Mouse (Mus musculus): ENCODE measurements around the gene Tlr11. TPM values are rescaled to one million over a fixed set of nuclear protein-coding genes. Genes with fewer than 3 reads are reported as not detected.

The Tlr11 gene
- polyA plus RNA-seq (2012; rRNA removed) = not detected in 2 replicates

- TF ChIP-seq CTCF (IDR thresholded peaks at IDR 0.05; ENCODE audit: extremely low read depth, insufficient read depth, low read length) = no peak
- TF ChIP-seq POLR2A (IDR thresholded peaks at IDR 0.05; ENCODE audit: extremely low read depth, insufficient read depth, low read length) = no peak
- Histone ChIP-seq H3K4me3 (ENCODE audit: insufficient read depth, low read length) (no peak within 1 kb of the TSS), H3K27ac (ENCODE audit: insufficient read depth, low read length) (no peak within 1 kb of the TSS), H3K4me1 (ENCODE audit: control insufficient read depth, insufficient read depth, low read length) (no peaks in the 10 kb centered on the region)
Measured at GRCm38 (mm10) chr14:50357593-50357992, at the start of gene Tlr11. Gene Tlr11, plus strand, starts transcription at chr14:50357914.

- Histone ChIP-seq H3K27ac (ENCODE audit: insufficient read depth, low read length) (no peak within 1 kb of the TSS), H3K4me1 (ENCODE audit: control insufficient read depth, insufficient read depth, low read length) (no peaks in the 10 kb centered on the region), H3K4me3 (ENCODE audit: insufficient read depth, low read length) (no peak within 1 kb of the TSS)
- TF ChIP-seq CTCF (IDR thresholded peaks at IDR 0.05; ENCODE audit: extremely low read depth, insufficient read depth, low read length) = no peak
- TF ChIP-seq POLR2A (IDR thresholded peaks at IDR 0.05; ENCODE audit: extremely low read depth, insufficient read depth, low read length) = no peak
Measured at GRCm38 (mm10) chr14:50326661-50327060, 31.1 kb upstream of the Tlr11 start, which contains the start of gene Olfr734. Gene Olfr734, minus strand, starts transcription at chr14:50326761.

- H3K4me3 ChIP-seq (ENCODE audit: insufficient read depth, low read length) = no peak within 1 kb of the TSS
- no peak for TF ChIP-seq CTCF (IDR thresholded peaks at IDR 0.05; ENCODE audit: extremely low read depth, insufficient read depth, low read length)
- no peak for TF ChIP-seq POLR2A (IDR thresholded peaks at IDR 0.05; ENCODE audit: extremely low read depth, insufficient read depth, low read length)
- H3K4me1 ChIP-seq (ENCODE audit: control insufficient read depth, insufficient read depth, low read length) = no peaks in the 10 kb centered on the region
- H3K27ac ChIP-seq (ENCODE audit: insufficient read depth, low read length) = no peak within 1 kb of the TSS
Measured at GRCm38 (mm10) chr14:50348796-50349195, 8.9 kb upstream of the Tlr11 start, which contains the start of gene Olfr735. Gene Olfr735, minus strand, starts transcription at chr14:50348872.

GRCm38 (mm10) chr14:50352438-50352837, 5.3 kb upstream of the Tlr11 start:
- Histone ChIP-seq H3K4me1 (ENCODE audit: control insufficient read depth, insufficient read depth, low read length) (no peaks in the 10 kb centered on the region), H3K27ac (ENCODE audit: insufficient read depth, low read length) (no peak overlapping the region), H3K4me3 (ENCODE audit: insufficient read depth, low read length) (no peak overlapping the region)
- TF ChIP-seq CTCF (IDR thresholded peaks at IDR 0.05; ENCODE audit: extremely low read depth, insufficient read depth, low read length) (no peak), POLR2A (IDR thresholded peaks at IDR 0.05; ENCODE audit: extremely low read depth, insufficient read depth, low read length) (no peak)

GRCm38 (mm10) chr14:50356725-50357124, 989 bp upstream of the Tlr11 start:
- H3K4me1 ChIP-seq (ENCODE audit: control insufficient read depth, insufficient read depth, low read length) = no peaks in the 10 kb centered on the region
- no peak for TF ChIP-seq POLR2A (IDR thresholded peaks at IDR 0.05; ENCODE audit: extremely low read depth, insufficient read depth, low read length)
- no peak for TF ChIP-seq CTCF (IDR thresholded peaks at IDR 0.05; ENCODE audit: extremely low read depth, insufficient read depth, low read length)
- H3K4me3 ChIP-seq (ENCODE audit: insufficient read depth, low read length) = no peak overlapping the region
- H3K27ac ChIP-seq (ENCODE audit: insufficient read depth, low read length) = no peak overlapping the region

GRCm38 (mm10) chr14:50360480-50360879, 2.8 kb downstream of the Tlr11 start:
- Histone ChIP-seq H3K4me1 (ENCODE audit: control insufficient read depth, insufficient read depth, low read length) (no peaks in the 10 kb centered on the region), H3K4me3 (ENCODE audit: insufficient read depth, low read length) (no peak overlapping the region), H3K27ac (ENCODE audit: insufficient read depth, low read length) (no peak overlapping the region)
- TF ChIP-seq POLR2A (IDR thresholded peaks at IDR 0.05; ENCODE audit: extremely low read depth, insufficient read depth, low read length) (no peak), CTCF (IDR thresholded peaks at IDR 0.05; ENCODE audit: extremely low read depth, insufficient read depth, low read length) (no peak)

- TF ChIP-seq POLR2A (IDR thresholded peaks at IDR 0.05; ENCODE audit: extremely low read depth, insufficient read depth, low read length) (no peak), CTCF (IDR thresholded peaks at IDR 0.05; ENCODE audit: extremely low read depth, insufficient read depth, low read length) (no peak)
- H3K27ac ChIP-seq (ENCODE audit: insufficient read depth, low read length) = no peak overlapping the region
- no peak overlapping the region for H3K4me3 ChIP-seq (ENCODE audit: insufficient read depth, low read length)
- no peaks in the 10 kb centered on the region for H3K4me1 ChIP-seq (ENCODE audit: control insufficient read depth, insufficient read depth, low read length)
Measured at GRCm38 (mm10) chr14:50363561-50363960, 5.8 kb downstream of the Tlr11 start.

- no peak within 1 kb of the TSS for H3K27ac ChIP-seq (ENCODE audit: insufficient read depth, low read length)
- TF ChIP-seq CTCF (IDR thresholded peaks at IDR 0.05; ENCODE audit: extremely low read depth, insufficient read depth, low read length) (no peak), POLR2A (IDR thresholded peaks at IDR 0.05; ENCODE audit: extremely low read depth, insufficient read depth, low read length) (no peak)
Measured at GRCm38 (mm10) chr14:50380863-50381262, 23.1 kb downstream of the Tlr11 start, which contains the start of gene Olfr736. Gene Olfr736, plus strand, starts transcription at chr14:50381163.

GRCm38 (mm10) chr14:50407268-50407667, 49.6 kb downstream of the Tlr11 start, which contains the start of gene Olfr738:
Gene Olfr738, plus strand, starts transcription at chr14:50407568.
- Histone ChIP-seq H3K4me3 (ENCODE audit: insufficient read depth, low read length) (no peak within 1 kb of the TSS), H3K27ac (ENCODE audit: insufficient read depth, low read length) (no peak within 1 kb of the TSS), H3K4me1 (ENCODE audit: control insufficient read depth, insufficient read depth, low read length) (no peaks in the 10 kb centered on the region)
- TF ChIP-seq POLR2A (IDR thresholded peaks at IDR 0.05; ENCODE audit: extremely low read depth, insufficient read depth, low read length) (no peak), CTCF (IDR thresholded peaks at IDR 0.05; ENCODE audit: extremely low read depth, insufficient read depth, low read length) (no peak)

More at GRCm38 (mm10) chr14:50380863-50381262, 23.1 kb downstream of the Tlr11 start, which contains the start of gene Olfr736:
- H3K4me3 ChIP-seq (ENCODE audit: insufficient read depth, low read length) = no peak within 1 kb of the TSS
- H3K4me1 ChIP-seq (ENCODE audit: control insufficient read depth, insufficient read depth, low read length) = no peaks in the 10 kb centered on the region

Other genes starting within 250 kb of the Tlr11 start
- not detected in 2 replicates for gene Olfr727, start 234.7 kb upstream of the Tlr11 start, polyA plus RNA-seq (2012; rRNA removed)
- not detected in 2 replicates for gene Olfr728, start 215.2 kb upstream of the Tlr11 start, polyA plus RNA-seq (2012; rRNA removed)
- not detected in 2 replicates for gene Olfr729, start 205.0 kb upstream of the Tlr11 start, polyA plus RNA-seq (2012; rRNA removed)
- gene Olfr730, start 169.7 kb upstream of the Tlr11 start, polyA plus RNA-seq (2012; rRNA removed) = not detected in 2 replicates
- not detected in 2 replicates for gene Olfr731, start 116.0 kb upstream of the Tlr11 start, polyA plus RNA-seq (2012; rRNA removed)
- not detected in 2 replicates for gene Olfr732, start 73.7 kb upstream of the Tlr11 start, polyA plus RNA-seq (2012; rRNA removed)
- gene Olfr733, start 56.4 kb upstream of the Tlr11 start, polyA plus RNA-seq (2012; rRNA removed) = not detected in 2 replicates
- not detected in 2 replicates for gene Olfr734, start 31.2 kb upstream of the Tlr11 start, polyA plus RNA-seq (2012; rRNA removed)
- not detected in 2 replicates for gene Olfr735, start 9.0 kb upstream of the Tlr11 start, polyA plus RNA-seq (2012; rRNA removed)
- gene Olfr736, start 23.2 kb downstream of the Tlr11 start, polyA plus RNA-seq (2012; rRNA removed) = not detected in 2 replicates
- not detected in 2 replicates for gene Olfr738, start 49.7 kb downstream of the Tlr11 start, polyA plus RNA-seq (2012; rRNA removed)
- not detected in 2 replicates for gene Olfr739, start 60.7 kb downstream of the Tlr11 start, polyA plus RNA-seq (2012; rRNA removed)
- gene Olfr740, start 87.6 kb downstream of the Tlr11 start, polyA plus RNA-seq (2012; rRNA removed) = not detected in 2 replicates
- gene Olfr741, start 114.8 kb downstream of the Tlr11 start, polyA plus RNA-seq (2012; rRNA removed) = not detected in 2 replicates
- not detected in 2 replicates for gene Olfr742, start 145.7 kb downstream of the Tlr11 start, polyA plus RNA-seq (2012; rRNA removed)
- not detected in 2 replicates for gene Olfr743, start 163.9 kb downstream of the Tlr11 start, polyA plus RNA-seq (2012; rRNA removed)

Data from cortical plate, adult 2 months (tissue).